Mouse (Mus musculus) adrenal gland, adult 18-20 months (tissue): Measurements from ENCODE around the gene Vmn1r139. TPM values are rescaled to one million over a fixed set of nuclear protein-coding genes. Genes with fewer than 3 reads are reported as not detected.
"Not testable (repeated sequence)": the region's sequence is repeated elsewhere in the genome, so short reads cannot be mapped to it uniquely, and the experiment has no call there.

Experiments
- DNase-seq, 2 experiments: peaks; one replicate each; pipeline ENCODE4 v3.0.0; 2021 to 2022; ENCODE audit warnings: low spot score in 2 of 2
- long read RNA-seq, 2 experiments: library from polyadenylated mRNA; stranded (forward); transcript quantifications; one replicate each; pipeline ENCODE4 v2.0.0; 2021
- total RNA-seq, 2 experiments: library from RNA; stranded (reverse); gene quantifications; 1 replicate in 1 of 2; 2 replicates in 1 of 2; pipeline ENCODE4 v1.2.3; 2021

The Vmn1r139 gene
- total RNA-seq = not detected
- long read RNA-seq, experiment 1 = 0 reads
- long read RNA-seq, experiment 2 = 0 reads

DNA sequence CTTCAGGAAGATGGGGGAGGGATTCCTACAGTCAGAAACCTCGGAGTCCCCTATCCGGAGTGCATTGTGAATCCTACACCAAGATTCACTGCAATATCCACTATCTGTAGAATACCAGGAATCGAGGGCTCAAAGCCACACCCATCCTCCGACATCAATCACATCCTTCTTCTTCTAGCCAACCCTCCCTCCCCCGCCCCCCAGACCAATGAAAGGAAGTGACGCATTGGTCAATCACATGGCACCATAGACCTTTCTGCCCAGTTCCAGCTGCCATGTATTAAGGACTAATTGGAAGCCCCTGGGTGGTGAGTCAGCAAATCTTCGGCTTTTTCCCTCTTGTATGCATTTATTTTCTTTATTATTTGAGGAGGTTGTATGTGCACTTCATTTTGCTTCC lies at the start of gene Vmn1r139:
Vmn1r139 (plus strand) TSS at position 301 of the 400 bp plus-strand sequence.
- not testable (repeated sequence) for DNase-seq

DNA sequence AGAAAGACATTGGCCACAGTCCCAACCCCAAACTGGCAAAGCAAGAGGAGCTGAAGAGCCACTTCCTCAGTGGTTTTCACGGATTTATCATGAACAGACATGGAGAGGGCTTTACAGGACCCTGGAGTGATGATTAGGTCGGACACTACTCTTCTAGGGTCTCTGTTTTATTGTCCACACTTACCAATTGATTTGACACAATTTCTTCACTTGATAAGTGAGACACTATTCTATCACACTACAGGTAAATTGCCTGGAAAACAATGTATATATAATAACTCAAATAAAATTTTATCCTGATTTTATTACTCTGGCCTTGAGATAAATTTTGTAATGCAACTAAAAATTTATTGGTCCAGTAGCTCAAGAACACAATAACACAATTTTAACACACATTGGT lies 40.1 kb upstream of the Vmn1r139 start, which contains the start of gene Vmn1r138:
Vmn1r138 (minus strand) TSS at position 101 of the 400 bp plus-strand sequence.
- DNase-seq = not testable (repeated sequence)

DNA sequence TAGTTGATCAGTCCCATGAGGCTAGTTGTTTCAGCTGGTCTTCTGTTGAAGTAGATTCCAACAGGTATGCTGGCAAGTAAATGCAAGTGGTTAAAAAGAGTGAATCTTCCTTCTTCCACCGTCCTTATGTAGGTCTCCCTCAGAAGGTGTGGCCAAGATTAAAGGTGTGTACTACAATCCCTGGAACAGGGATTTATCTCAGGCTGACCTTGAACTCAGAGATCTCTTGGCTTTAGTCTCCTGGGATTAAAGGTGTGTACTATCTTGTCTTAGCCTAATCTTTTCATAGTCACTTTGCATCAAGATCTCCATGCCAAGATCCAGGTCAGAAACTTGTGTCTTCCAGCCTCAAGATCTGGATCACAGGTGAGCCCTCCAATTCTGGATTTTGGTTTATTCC lies 12.7 kb upstream of the Vmn1r139 start, which contains the start of gene Gm6176:
Gm6176 (minus strand) TSS at position 101 of the 400 bp plus-strand sequence.
- DNase-seq = not testable (repeated sequence)

DNA sequence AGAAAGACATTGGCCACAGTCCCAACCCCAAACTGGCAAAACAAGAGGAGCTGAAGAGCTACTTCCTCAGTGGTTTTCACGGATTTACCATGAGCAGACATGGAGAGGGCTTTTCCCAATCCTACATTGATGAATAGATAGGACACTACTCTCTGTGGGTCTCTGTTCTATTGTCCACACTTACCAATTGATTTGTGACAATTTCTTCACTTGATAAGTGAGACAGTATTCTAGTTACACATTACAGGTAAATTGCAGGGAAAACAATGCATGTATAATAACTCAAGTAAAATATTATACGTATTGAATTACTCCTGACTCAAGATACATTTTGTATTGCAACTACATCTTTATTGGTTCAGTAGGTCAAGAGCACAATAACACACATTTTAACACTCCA lies 49.3 kb downstream of the Vmn1r139 start, which contains the start of gene Gm16451:
Gm16451 (minus strand) TSS at position 101 of the 400 bp plus-strand sequence.
- not testable (repeated sequence) for DNase-seq

DNA sequence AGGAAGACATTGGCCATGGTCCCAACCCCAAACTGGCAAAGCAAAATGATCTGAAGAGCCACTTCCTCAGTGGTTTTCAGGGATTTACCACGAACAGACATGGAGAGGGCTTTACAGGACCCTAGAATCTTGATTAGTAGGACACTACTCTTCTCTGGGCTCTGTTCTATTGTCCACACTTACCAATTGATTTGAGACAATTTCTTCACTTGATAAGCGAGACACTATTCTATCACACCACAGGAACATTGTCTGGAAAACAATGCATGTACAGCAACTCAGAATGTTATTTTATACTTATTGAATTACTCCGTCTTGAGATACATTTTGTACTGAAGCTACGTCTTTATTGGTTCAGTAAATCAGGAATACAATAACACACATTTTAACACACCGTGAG lies 65.8 kb downstream of the Vmn1r139 start, which contains the start of gene Gm10666:
Gm10666 (minus strand) TSS at position 101 of the 400 bp plus-strand sequence.
- DNase-seq = not testable (repeated sequence)

Other genes with a start within 250 kb of the Vmn1r139 start
- not detected for gene Vmn1r135, start 236.7 kb upstream of the Vmn1r139 start, total RNA-seq
- gene Gm5725, start 224.8 kb upstream of the Vmn1r139 start, total RNA-seq = not detected
- not detected for gene Gm5891, start 147.8 kb upstream of the Vmn1r139 start, total RNA-seq
- gene Vmn1r137, start 74.5 kb upstream of the Vmn1r139 start, total RNA-seq = not detected
- gene Vmn1r138, start 40.2 kb upstream of the Vmn1r139 start, total RNA-seq = not detected
- gene Gm6176, start 12.8 kb upstream of the Vmn1r139 start, total RNA-seq = not detected
- gene Gm16451, start 49.2 kb downstream of the Vmn1r139 start, total RNA-seq = not detected
- not detected for gene Gm10666, start 65.7 kb downstream of the Vmn1r139 start, total RNA-seq
- not detected for gene Vmn1r142, start 95.0 kb downstream of the Vmn1r139 start, total RNA-seq
- not detected for gene Vmn1r143, start 120.3 kb downstream of the Vmn1r139 start, total RNA-seq
- gene Gm8653, start 132.2 kb downstream of the Vmn1r139 start, total RNA-seq = not detected
- gene Gm8453, start 160.4 kb downstream of the Vmn1r139 start, total RNA-seq = not detected